Mouse (Mus musculus): ENCODE data around the gene 4921524J17Rik. TPM values are rescaled to one million over a fixed set of nuclear protein-coding genes. Genes with fewer than 3 reads are reported as not detected.

4921524J17Rik gene
- polyA plus RNA-seq, 1 experiment: 41.9 TPM

GRCm38 (mm10) chr8:85408053-85408505 is 24.6 kb downstream of the 4921524J17Rik start:
- TF ChIP-seq GATA1 (IDR thresholded peaks at IDR 0.05; ENCODE audit: low read length): no peak

- no peak for TF ChIP-seq GATA1 (IDR thresholded peaks at IDR 0.05; ENCODE audit: low read length)
Observed at GRCm38 (mm10) chr8:85405961-85406360, 26.7 kb downstream of the 4921524J17Rik start.

GRCm38 (mm10) chr8:85405418-85405817 is 27.2 kb downstream of the 4921524J17Rik start:
- TF ChIP-seq GATA1 (IDR thresholded peaks at IDR 0.05; ENCODE audit: low read length): no peak

- TF ChIP-seq GATA1 (IDR thresholded peaks at IDR 0.05; ENCODE audit: low read length): no peak
Observed at GRCm38 (mm10) chr8:85398548-85398947, 34.1 kb downstream of the 4921524J17Rik start.

- no peak for TF ChIP-seq GATA1 (IDR thresholded peaks at IDR 0.05; ENCODE audit: low read length)
Observed at GRCm38 (mm10) chr8:85397508-85397907, 35.1 kb downstream of the 4921524J17Rik start.

- no peak for TF ChIP-seq GATA1 (IDR thresholded peaks at IDR 0.05; ENCODE audit: low read length)
Observed at GRCm38 (mm10) chr8:85396432-85397079, 36.1 kb downstream of the 4921524J17Rik start.

- TF ChIP-seq GATA1 (IDR thresholded peaks at IDR 0.05; ENCODE audit: low read length): peak; percentile 78
Observed at GRCm38 (mm10) chr8:85395681-85396431, 36.8 kb downstream of the 4921524J17Rik start.

- TF ChIP-seq GATA1 (IDR thresholded peaks at IDR 0.05; ENCODE audit: low read length): no peak
Observed at GRCm38 (mm10) chr8:85395017-85395416, 37.6 kb downstream of the 4921524J17Rik start.

- no peak for TF ChIP-seq GATA1 (IDR thresholded peaks at IDR 0.05; ENCODE audit: low read length)
Observed at GRCm38 (mm10) chr8:85393199-85393598, 39.4 kb downstream of the 4921524J17Rik start.

GRCm38 (mm10) chr8:85391438-85391837 is 41.2 kb downstream of the 4921524J17Rik start:
- TF ChIP-seq GATA1 (IDR thresholded peaks at IDR 0.05; ENCODE audit: low read length): no peak

GRCm38 (mm10) chr8:85386205-85386604 is 46.4 kb downstream of the 4921524J17Rik start, which contains the start of gene Mylk3:
TSS of gene Mylk3 (minus strand) at chr8:85386345.
- no peak for TF ChIP-seq GATA1 (IDR thresholded peaks at IDR 0.05; ENCODE audit: low read length)

GRCm38 (mm10) chr8:85381926-85382325 is 50.7 kb downstream of the 4921524J17Rik start:
- TF ChIP-seq GATA1 (IDR thresholded peaks at IDR 0.05; ENCODE audit: low read length): no peak

GRCm38 (mm10) chr8:85380824-85381209 is 51.8 kb downstream of the 4921524J17Rik start:
- peak; percentile 99 for TF ChIP-seq GATA1 (IDR thresholded peaks at IDR 0.05; ENCODE audit: low read length)

- no peak for TF ChIP-seq GATA1 (IDR thresholded peaks at IDR 0.05; ENCODE audit: low read length)
Observed at GRCm38 (mm10) chr8:85380123-85380823, 52.4 kb downstream of the 4921524J17Rik start.

GRCm38 (mm10) chr8:85379142-85379781 is 53.4 kb downstream of the 4921524J17Rik start:
- no peak for TF ChIP-seq GATA1 (IDR thresholded peaks at IDR 0.05; ENCODE audit: low read length)

GRCm38 (mm10) chr8:85376516-85376915 is 56.1 kb downstream of the 4921524J17Rik start:
- TF ChIP-seq GATA1 (IDR thresholded peaks at IDR 0.05; ENCODE audit: low read length): no peak
